Mouse (Mus musculus) frontal cortex, adult (tissue): Measurements from ENCODE around the gene Agps.
"Not testable (repeated sequence)": the region's sequence is repeated elsewhere in the genome, so short reads cannot be mapped to it uniquely, and the experiment has no call there.

ENCODE experiments used
- ATAC-seq: cut with Nextera tagmentation; 2 replicates; pipeline ENCODE4 v1.9.2; 2017; ENCODE audit warnings: mild to moderate bottlenecking, moderate library complexity, mixed read lengths; ENCODE audit not compliant: low TSS enrichment

Gene Agps

GRCm38 (mm10) chr2:75929786-75930444 lies 97.9 kb downstream of the Agps start:
- ATAC-seq, result no peak

GRCm38 (mm10) chr2:75930941-75931340 lies 99.0 kb downstream of the Agps start:
- peak; percentile 90 for ATAC-seq

- no peak for ATAC-seq
These were observed 101.6 kb downstream of the Agps start for GRCm38 (mm10) chr2:75933541-75933940.

GRCm38 (mm10) chr2:75936685-75937084 lies 104.7 kb downstream of the Agps start:
- not testable (repeated sequence) for ATAC-seq

- not testable (repeated sequence) for ATAC-seq
These were observed 105.6 kb downstream of the Agps start for GRCm38 (mm10) chr2:75937520-75938116.

GRCm38 (mm10) chr2:75938117-75939063 lies 106.4 kb downstream of the Agps start, which contains the start of gene Ttc30b:
Ttc30b (minus strand) TSS chr2:75938585.
- peak; percentile 94 for ATAC-seq

- ATAC-seq, result no peak
These were observed 118.7 kb downstream of the Agps start for GRCm38 (mm10) chr2:75950685-75951084.

GRCm38 (mm10) chr2:75953320-75953719 lies 121.3 kb downstream of the Agps start:
- no peak for ATAC-seq

- no peak for ATAC-seq
These were observed 123.7 kb downstream of the Agps start for GRCm38 (mm10) chr2:75955709-75956108.

GRCm38 (mm10) chr2:75959183-75959849 lies 127.3 kb downstream of the Agps start:
- no peak for ATAC-seq

- ATAC-seq, result no peak
These were observed 127.9 kb downstream of the Agps start for GRCm38 (mm10) chr2:75959850-75960365.

GRCm38 (mm10) chr2:75960366-75961330 lies 128.7 kb downstream of the Agps start:
- ATAC-seq, result peak; percentile 64

- ATAC-seq, result no peak
These were observed 131.3 kb downstream of the Agps start for GRCm38 (mm10) chr2:75963211-75963840.

GRCm38 (mm10) chr2:75964051-75964450 lies 132.1 kb downstream of the Agps start:
- no peak for ATAC-seq

GRCm38 (mm10) chr2:75964512-75964911 lies 132.5 kb downstream of the Agps start:
- ATAC-seq, result peak; percentile 38; the same call in 1 of the 2 replicates

GRCm38 (mm10) chr2:75964972-75965371 lies 133.0 kb downstream of the Agps start:
- peak; percentile 95 for ATAC-seq

- no peak for ATAC-seq
These were observed 142.2 kb downstream of the Agps start for GRCm38 (mm10) chr2:75974131-75974530.

GRCm38 (mm10) chr2:75976070-75976469 lies 144.1 kb downstream of the Agps start:
- ATAC-seq, result not testable (repeated sequence)

- ATAC-seq, result not testable (repeated sequence)
These were observed 145.9 kb downstream of the Agps start, which contains the start of gene Ttc30a2 for GRCm38 (mm10) chr2:75977752-75978368. Ttc30a2 (minus strand) TSS chr2:75978170.
